Mouse (Mus musculus): Measurements from ENCODE around the gene Foxr1. TPM values are rescaled to one million over a fixed set of nuclear protein-coding genes. Genes with fewer than 3 reads are reported as not detected.
"Not testable (repeated sequence)": the region's sequence is repeated elsewhere in the genome, so short reads cannot be mapped to it uniquely, and the experiment has no call there.

The Foxr1 gene
- polyA plus RNA-seq, 1 experiment from 2014 or later: not detected

DNA sequence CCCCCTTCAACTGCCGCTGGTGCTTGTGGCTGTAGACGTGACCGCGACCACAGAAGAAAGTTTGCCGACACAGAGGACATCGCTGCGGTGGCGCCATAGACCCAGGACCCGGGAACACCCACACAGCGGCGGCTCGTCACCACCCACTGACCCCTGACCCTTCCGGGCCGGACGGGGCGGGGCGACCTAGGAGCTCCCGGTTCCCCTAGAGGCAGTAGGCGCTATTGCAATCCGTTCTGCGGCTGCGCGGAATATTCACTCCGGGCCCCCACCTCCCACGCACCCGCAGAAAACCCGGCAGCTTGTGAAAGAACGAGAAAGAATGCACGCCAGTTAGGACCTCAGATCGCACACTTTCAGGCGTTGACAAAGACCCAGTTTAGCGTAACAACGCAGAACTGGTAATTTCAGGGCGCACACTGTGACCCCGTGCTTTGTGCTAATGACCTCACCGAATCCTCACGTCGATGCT, 23.0 kb downstream of the Foxr1 start:
- under 1% methylated on average over 38 of the region's 38 CpGs for WGBS
- TF ChIP-seq EP300 (IDR thresholded peaks at IDR 0.05) (no peak), CTCF (IDR thresholded peaks at IDR 0.05) (peak; percentile 86)
- peak; percentile 96 for DNase-seq (ENCODE audit: low spot score)
- peak overlapping the region; percentile 78 for H3K27ac ChIP-seq (ENCODE audit: low read length)
- no peaks in the 10 kb centered on the region for H3K27me3 ChIP-seq (replicated peaks; ENCODE audit: insufficient read depth, low read length)
- ATAC-seq: peak; percentile 99
- H3K9ac ChIP-seq (replicated peaks; ENCODE audit: low read depth): peak overlapping the region; percentile 53
- H3K4me3 ChIP-seq (ENCODE audit: low read depth, low read length): peak overlapping the region; percentile 77
- H3K9me3 ChIP-seq (ENCODE audit: low read length): no peaks in the 10 kb centered on the region
- H3K36me3 ChIP-seq (ENCODE audit: insufficient read depth, low read length): no peaks in the 10 kb centered on the region; the same call in 1 of the 2 replicates
- H3K4me2 ChIP-seq (replicated peaks; ENCODE audit: low read depth, low read length): peak overlapping the region; percentile 87
- H3K4me1 ChIP-seq (ENCODE audit: insufficient read depth, low read depth, low read length): peaks cover 8% of the 10 kb centered on the region; the same call in 1 of the 2 replicates

DNA sequence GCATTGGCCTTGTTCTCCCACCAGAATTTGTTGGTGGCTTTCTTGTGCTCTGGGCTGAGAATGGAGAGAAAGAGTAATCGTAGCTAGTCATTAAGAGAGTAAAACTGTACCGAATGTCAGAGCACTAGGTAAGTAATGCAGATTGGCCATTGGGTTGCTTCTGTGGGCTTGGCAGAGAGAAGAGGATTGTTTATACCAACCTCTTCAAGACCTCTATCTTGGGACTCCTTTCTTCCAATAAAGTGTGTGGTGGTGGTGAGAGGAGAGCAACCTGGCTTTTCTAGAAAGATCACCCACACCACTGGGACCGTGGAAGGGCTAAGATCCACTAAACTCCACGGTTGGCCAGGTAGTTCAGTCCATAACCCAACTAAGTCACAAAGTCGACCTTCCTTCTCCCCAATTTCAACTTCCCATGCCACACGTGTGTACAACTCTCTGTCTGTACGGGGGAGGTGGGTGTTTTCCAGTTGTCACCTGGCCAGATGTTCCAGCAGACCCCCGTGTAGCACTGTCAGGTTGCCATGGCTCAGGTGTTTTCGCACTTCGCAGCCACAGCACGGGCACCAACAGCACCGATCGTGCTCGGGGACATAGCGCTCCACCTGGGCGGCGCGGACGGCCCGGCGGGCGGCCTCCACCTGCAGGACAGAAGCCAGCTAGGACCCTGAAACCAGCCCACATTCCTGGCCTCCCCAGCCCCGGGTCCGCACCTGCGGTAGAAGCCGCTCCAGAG, 23.6 kb downstream of the Foxr1 start:
- peak overlapping the region; percentile 77 for H3K4me3 ChIP-seq (ENCODE audit: low read depth, low read length)
- ATAC-seq (peak; percentile 68), DNase-seq (ENCODE audit: low spot score) (no peak)
- TF ChIP-seq CTCF (IDR thresholded peaks at IDR 0.05) (no peak), EP300 (IDR thresholded peaks at IDR 0.05) (no peak)
- no peaks in the 10 kb centered on the region; the same call in 1 of the 2 replicates for H3K36me3 ChIP-seq (ENCODE audit: insufficient read depth, low read length)
- peak overlapping the region; percentile 87 for H3K4me2 ChIP-seq (replicated peaks; ENCODE audit: low read depth, low read length)
- H3K4me1 ChIP-seq (ENCODE audit: insufficient read depth, low read depth, low read length): peaks cover 8% of the 10 kb centered on the region; the same call in 1 of the 2 replicates
- peak overlapping the region; percentile 78 for H3K27ac ChIP-seq (ENCODE audit: low read length)
- H3K9me3 ChIP-seq (ENCODE audit: low read length): no peaks in the 10 kb centered on the region
- peak overlapping the region; percentile 53 for H3K9ac ChIP-seq (replicated peaks; ENCODE audit: low read depth)
- 7% methylated on average over 26 of the region's 26 CpGs for WGBS
- H3K27me3 ChIP-seq (replicated peaks; ENCODE audit: insufficient read depth, low read length): no peaks in the 10 kb centered on the region

DNA sequence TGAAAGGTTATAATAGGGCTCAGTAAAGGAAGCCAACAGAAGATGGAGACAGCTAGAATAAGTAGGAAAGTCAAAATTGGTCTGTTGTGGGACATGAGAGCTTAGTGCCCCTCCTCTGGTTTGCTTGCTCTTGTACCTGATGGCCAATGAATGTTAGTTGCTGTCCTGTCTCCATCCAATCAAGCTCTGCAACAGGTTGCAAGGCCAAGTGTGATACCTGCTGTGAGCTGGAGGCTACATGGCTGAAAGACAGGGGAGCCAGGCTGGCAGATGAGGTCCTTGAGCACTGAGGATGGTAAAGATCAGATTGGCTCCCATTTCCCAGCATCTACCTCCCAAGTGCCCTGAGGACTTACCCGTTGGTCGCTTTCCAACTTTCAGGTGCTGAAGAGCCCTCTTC, 28.2 kb downstream of the Foxr1 start:
- ATAC-seq (no peak), DNase-seq (ENCODE audit: low spot score) (no peak)
- no peak overlapping the region for H3K27ac ChIP-seq (ENCODE audit: low read length)
- peaks cover 7% of the 10 kb centered on the region; the same call in 1 of the 2 replicates for H3K4me1 ChIP-seq (ENCODE audit: insufficient read depth, low read depth, low read length)
- peaks cover 16% of the 10 kb centered on the region for H3K36me3 ChIP-seq (ENCODE audit: insufficient read depth, low read length)
- no peaks in the 10 kb centered on the region for H3K9me3 ChIP-seq (ENCODE audit: low read length)
- no peak overlapping the region for H3K4me3 ChIP-seq (ENCODE audit: low read depth, low read length)
- no peak overlapping the region for H3K9ac ChIP-seq (replicated peaks; ENCODE audit: low read depth)
- TF ChIP-seq EP300 (IDR thresholded peaks at IDR 0.05) (no peak), CTCF (IDR thresholded peaks at IDR 0.05) (no peak)
- H3K27me3 ChIP-seq (replicated peaks; ENCODE audit: insufficient read depth, low read length): no peaks in the 10 kb centered on the region
- WGBS: 55% methylated on average over 2 of the region's 2 CpGs
- no peak overlapping the region for H3K4me2 ChIP-seq (replicated peaks; ENCODE audit: low read depth, low read length)

DNA sequence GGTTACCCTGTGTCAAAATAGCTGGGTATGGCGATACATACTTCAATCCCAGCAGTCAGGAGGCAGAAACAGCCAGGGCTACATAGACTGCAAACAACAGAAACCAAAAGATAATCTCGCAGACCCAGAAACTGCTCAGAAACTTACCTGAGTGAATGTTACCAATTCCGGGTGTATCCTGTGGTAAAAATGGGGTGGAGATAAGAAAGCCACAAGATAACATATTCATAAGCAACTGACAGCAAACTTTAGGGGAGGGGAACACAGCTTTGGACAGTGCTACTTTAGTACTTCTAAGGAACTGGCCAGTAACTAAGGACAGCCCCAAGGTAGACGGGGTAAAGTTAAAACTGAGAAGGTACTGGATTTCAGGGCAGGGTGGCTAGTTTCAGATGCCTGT, 28.6 kb downstream of the Foxr1 start:
- H3K4me2 ChIP-seq (replicated peaks; ENCODE audit: low read depth, low read length): no peak overlapping the region
- peaks cover 16% of the 10 kb centered on the region for H3K36me3 ChIP-seq (ENCODE audit: insufficient read depth, low read length)
- WGBS: 73% methylated on average over 4 of the region's 4 CpGs
- DNase-seq (ENCODE audit: low spot score) (no peak), ATAC-seq (no peak)
- H3K9ac ChIP-seq (replicated peaks; ENCODE audit: low read depth): no peak overlapping the region
- TF ChIP-seq CTCF (IDR thresholded peaks at IDR 0.05) (no peak), EP300 (IDR thresholded peaks at IDR 0.05) (no peak)
- H3K27me3 ChIP-seq (replicated peaks; ENCODE audit: insufficient read depth, low read length): no peaks in the 10 kb centered on the region
- no peak overlapping the region for H3K27ac ChIP-seq (ENCODE audit: low read length)
- peaks cover 7% of the 10 kb centered on the region; the same call in 1 of the 2 replicates for H3K4me1 ChIP-seq (ENCODE audit: insufficient read depth, low read depth, low read length)
- no peak overlapping the region for H3K4me3 ChIP-seq (ENCODE audit: low read depth, low read length)
- H3K9me3 ChIP-seq (ENCODE audit: low read length): no peaks in the 10 kb centered on the region

DNA sequence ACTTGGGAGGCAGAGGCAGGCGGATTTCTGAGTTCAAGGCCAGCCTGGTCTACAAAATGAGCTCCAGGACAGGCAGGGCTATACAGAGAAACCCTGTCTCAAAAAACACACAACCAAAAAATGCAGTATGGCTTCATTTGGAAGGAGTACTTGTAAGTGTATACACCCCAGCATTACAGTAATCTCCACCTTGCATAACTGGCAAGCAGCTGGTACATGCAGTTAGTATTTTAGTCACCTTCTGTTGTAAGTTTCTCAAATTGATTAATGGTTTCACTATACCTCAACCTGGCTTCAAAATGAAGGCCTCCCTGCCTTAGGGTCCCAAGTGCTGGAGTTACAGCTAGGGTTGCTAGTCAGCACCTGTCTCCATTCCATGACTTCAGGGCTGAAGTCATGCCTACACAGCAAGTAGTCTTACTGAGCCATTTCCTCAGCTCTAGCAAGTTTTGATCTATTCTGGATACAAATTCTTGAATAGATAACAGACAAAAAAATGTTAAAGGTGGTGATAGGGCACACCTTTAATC, 29.3 kb downstream of the Foxr1 start:
- no peak overlapping the region for H3K9ac ChIP-seq (replicated peaks; ENCODE audit: low read depth)
- no peaks in the 10 kb centered on the region for H3K9me3 ChIP-seq (ENCODE audit: low read length)
- no peak overlapping the region for H3K4me3 ChIP-seq (ENCODE audit: low read depth, low read length)
- no peak for ATAC-seq
- TF ChIP-seq CTCF (IDR thresholded peaks at IDR 0.05) (no peak), EP300 (IDR thresholded peaks at IDR 0.05) (no peak)
- peaks cover 3% of the 10 kb centered on the region; the same call in 1 of the 2 replicates for H3K4me1 ChIP-seq (ENCODE audit: insufficient read depth, low read depth, low read length)
- H3K27ac ChIP-seq (ENCODE audit: low read length): no peak overlapping the region
- no peak overlapping the region for H3K4me2 ChIP-seq (replicated peaks; ENCODE audit: low read depth, low read length)
- peaks cover 16% of the 10 kb centered on the region for H3K36me3 ChIP-seq (ENCODE audit: insufficient read depth, low read length)
- no peak for DNase-seq (ENCODE audit: low spot score)
- WGBS: 83% methylated on average over 1 of the region's 1 CpGs
- no peaks in the 10 kb centered on the region for H3K27me3 ChIP-seq (replicated peaks; ENCODE audit: insufficient read depth, low read length)

DNA sequence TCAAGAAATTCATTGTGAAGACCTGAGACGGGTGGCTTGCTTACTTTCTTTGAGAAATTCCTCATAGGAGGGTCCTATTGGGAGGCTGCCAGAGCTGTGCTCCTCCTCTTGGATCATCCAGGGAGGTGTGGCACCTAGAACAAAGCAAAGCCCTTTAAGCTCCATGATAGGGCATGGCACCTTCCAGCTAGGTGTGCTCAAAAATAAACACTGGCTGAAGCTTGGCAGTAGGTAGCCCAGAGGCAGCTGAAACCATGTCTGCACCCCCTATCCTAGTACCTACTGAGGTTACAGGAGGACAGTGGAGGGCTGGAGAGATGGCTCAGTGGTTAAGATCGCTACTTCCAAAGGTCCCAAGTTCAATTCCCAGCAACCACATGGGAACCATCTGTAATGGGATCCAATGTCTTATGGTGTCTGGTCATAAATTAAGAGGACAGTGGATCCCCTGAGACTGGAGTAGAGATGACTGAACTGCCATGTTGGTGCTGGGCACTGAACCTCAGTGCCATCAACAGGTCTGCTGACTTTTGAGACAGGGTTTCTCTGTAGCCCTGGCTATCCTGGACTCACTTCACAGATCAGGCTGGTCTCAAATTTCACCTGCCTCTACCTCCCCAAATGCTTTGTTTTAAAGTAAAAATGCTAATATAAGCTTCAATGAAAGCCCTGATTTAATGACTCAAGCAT, 30.1 kb downstream of the Foxr1 start:
- WGBS: 80% methylated on average over 2 of the region's 2 CpGs
- H3K36me3 ChIP-seq (ENCODE audit: insufficient read depth, low read length): peaks cover 16% of the 10 kb centered on the region

DNA sequence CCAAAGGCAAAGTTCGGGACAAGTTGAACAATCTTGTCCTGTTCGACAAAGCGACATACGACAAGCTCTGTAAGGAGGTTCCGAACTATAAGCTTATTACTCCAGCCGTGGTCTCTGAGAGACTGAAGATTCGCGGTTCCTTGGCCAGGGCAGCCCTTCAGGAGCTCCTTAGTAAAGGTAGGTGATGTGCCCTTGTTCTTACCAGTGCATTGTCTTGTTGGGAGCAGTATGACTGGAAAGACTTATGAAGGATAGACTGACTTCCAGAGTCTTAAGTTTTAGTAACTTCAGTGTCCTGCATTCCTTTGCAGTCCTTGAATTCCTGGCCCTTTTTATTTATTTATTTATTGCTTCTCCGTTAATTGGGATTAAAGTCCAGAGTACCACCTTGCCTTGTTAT, 32.2 kb downstream of the Foxr1 start:
- 76% methylated on average over 9 of the region's 9 CpGs for WGBS
- peak overlapping the region; percentile 89; the same call in 1 of the 2 replicates for H3K9ac ChIP-seq (replicated peaks; ENCODE audit: low read depth)
- H3K27me3 ChIP-seq (replicated peaks; ENCODE audit: insufficient read depth, low read length); H3K9me3 ChIP-seq (ENCODE audit: low read length); H3K4me1 ChIP-seq (ENCODE audit: insufficient read depth, low read depth, low read length); H3K4me3 ChIP-seq (ENCODE audit: low read depth, low read length); DNase-seq (ENCODE audit: low spot score); H3K27ac ChIP-seq (ENCODE audit: low read length); ATAC-seq: not testable (repeated sequence)
- H3K36me3 ChIP-seq (ENCODE audit: insufficient read depth, low read length): peaks cover 19% of the 10 kb centered on the region
- H3K4me2 ChIP-seq (replicated peaks; ENCODE audit: low read depth, low read length): peak overlapping the region; percentile 56; the same call in 1 of the 2 replicates

More for the DNA sequence above, 30.1 kb downstream of the Foxr1 start:
- Histone ChIP-seq H3K27ac (ENCODE audit: low read length) (no peak overlapping the region), H3K4me2 (replicated peaks; ENCODE audit: low read depth, low read length) (no peak overlapping the region), H3K9ac (replicated peaks; ENCODE audit: low read depth) (no peak overlapping the region), H3K27me3 (replicated peaks; ENCODE audit: insufficient read depth, low read length) (no peaks in the 10 kb centered on the region), H3K4me3 (ENCODE audit: low read depth, low read length) (no peak overlapping the region), H3K9me3 (ENCODE audit: low read length) (no peaks in the 10 kb centered on the region), H3K4me1 (ENCODE audit: insufficient read depth, low read depth, low read length) (peaks cover 3% of the 10 kb centered on the region; the same call in 1 of the 2 replicates)
- ATAC-seq: no peak
- TF ChIP-seq CTCF (IDR thresholded peaks at IDR 0.05) (no peak), EP300 (IDR thresholded peaks at IDR 0.05) (no peak)
- no peak for DNase-seq (ENCODE audit: low spot score)
